15 mouse cellular contexts compared by ENCODE assay signal in the genomic region with DNA sequence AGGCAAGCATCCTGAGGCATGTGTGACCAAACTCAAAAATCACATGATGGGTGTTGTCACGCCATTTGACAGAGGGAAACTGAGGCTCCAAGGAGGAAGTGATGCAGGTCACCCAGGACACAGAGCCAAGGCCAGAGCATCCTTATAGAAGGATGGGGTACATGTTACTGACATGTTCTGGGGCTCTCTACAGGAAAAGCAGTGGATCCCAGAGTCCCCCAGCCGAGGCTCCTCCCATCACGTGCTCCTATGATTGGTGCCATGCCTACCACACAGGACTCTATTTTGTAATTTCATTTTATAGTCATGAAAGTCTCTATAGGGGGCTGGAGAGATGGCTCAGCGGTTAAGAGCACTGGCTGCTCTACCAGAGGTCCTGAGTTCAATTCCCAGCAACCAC. TPM values are rescaled to one million over a fixed set of nuclear protein-coding genes. Genes with fewer than 3 reads are reported as not detected.
DNase-seq lines count a peak whose midpoint lies in the region; ATAC-seq and TF ChIP-seq lines count a peak whose summit lies in the region.
"Had no signal": no experiment of that assay in that cellular context is flagged by ENCODE, and none has a peak within 500 bp of the region (broad histone marks: within the 10 kb centered on the region; RNA-seq: fewer than 3 reads in every experiment).

No protein-coding gene starts in this region.

- peaks cover 51% of the 10 kb centered on the region for H3K4me1 ChIP-seq in heart, embryonic 12.5 days (replicated peaks)
- peaks cover 44% of the 10 kb centered on the region for H3K4me1 ChIP-seq in lung, embryonic 16.5 days (replicated peaks; ENCODE audit: control insufficient read depth, insufficient read depth, low read length)
- H3K4me1 ChIP-seq in forebrain, embryonic 13.5 days, result peaks cover 38% of the 10 kb centered on the region
- peaks cover 36% of the 10 kb centered on the region for H3K4me1 ChIP-seq in midbrain, embryonic 13.5 days (replicated peaks)
- H3K4me1 ChIP-seq in liver, postnatal 0 days (ENCODE audit: insufficient read depth), result peaks cover 4% of the 10 kb centered on the region; the same call in 1 of the 2 replicates

- no peak overlapping the region for H3K4me2 ChIP-seq in heart, embryonic 12.5 days
- H3K4me2 ChIP-seq in lung, embryonic 16.5 days (ENCODE audit: low read depth, low read length), result no peak overlapping the region
- H3K4me2 ChIP-seq in forebrain, embryonic 13.5 days, result peak overlapping the region; percentile 54
- no peak overlapping the region for H3K4me2 ChIP-seq in midbrain, embryonic 13.5 days (replicated peaks)
- H3K4me2 ChIP-seq in liver, postnatal 0 days (ENCODE audit: low read depth, low read length), result no peak overlapping the region

- H3K36me3 ChIP-seq in heart, embryonic 12.5 days, result peaks cover 48% of the 10 kb centered on the region
- peaks cover 6% of the 10 kb centered on the region for H3K36me3 ChIP-seq in lung, embryonic 16.5 days (ENCODE audit: control insufficient read depth, insufficient read depth, low read length)
- peaks cover 58% of the 10 kb centered on the region for H3K36me3 ChIP-seq in forebrain, embryonic 13.5 days (ENCODE audit: poor library complexity, severe bottlenecking)
- H3K36me3 ChIP-seq in midbrain, embryonic 13.5 days, result peaks cover 57% of the 10 kb centered on the region
- H3K36me3 ChIP-seq in liver, postnatal 0 days (replicated peaks; ENCODE audit: insufficient read depth, low read length), result no peaks in the 10 kb centered on the region

- no peak for DNase-seq in heart, adult 8-10 months (ENCODE audit: low spot score)
- DNase-seq in lung, postnatal 36 days, result no peak
- no peak for DNase-seq in layer of hippocampus, postnatal 10 days (ENCODE audit: low spot score in 2 of 2)
- DNase-seq in liver, postnatal 0 days, result no peak
- DNase-seq: kidney, adult 11 months; right cerebral cortex, postnatal 4 days had no signal

- peak overlapping the region; percentile 84; the same call in 1 of the 2 replicates for H3K27ac ChIP-seq in heart, embryonic 12.5 days (ENCODE audit: poor library complexity, severe bottlenecking)
- H3K27ac ChIP-seq in lung, embryonic 16.5 days (ENCODE audit: low read length), result peak overlapping the region; percentile 63; the same call in 1 of the 2 replicates
- H3K27ac ChIP-seq in forebrain, embryonic 13.5 days, result peak overlapping the region; percentile 97
- peak overlapping the region; percentile 89 for H3K27ac ChIP-seq in midbrain, embryonic 13.5 days
- no peak overlapping the region for H3K27ac ChIP-seq in liver, postnatal 0 days (ENCODE audit: low read depth)
- H3K27ac ChIP-seq: macrophage had no signal

- no peaks in the 10 kb centered on the region for H3K9me3 ChIP-seq in heart, embryonic 12.5 days (replicated peaks)
- H3K9me3 ChIP-seq in lung, embryonic 16.5 days (ENCODE audit: control insufficient read depth, low read length), result no peaks in the 10 kb centered on the region
- no peaks in the 10 kb centered on the region for H3K9me3 ChIP-seq in forebrain, embryonic 13.5 days (replicated peaks)
- H3K9me3 ChIP-seq in midbrain, embryonic 13.5 days, result no peaks in the 10 kb centered on the region
- no peaks in the 10 kb centered on the region for H3K9me3 ChIP-seq in liver, postnatal 0 days (ENCODE audit: low read length)
- H3K9me3 ChIP-seq: neural tube, embryonic 12.5 days had no signal

- TF ChIP-seq CTCF in liver, postnatal 0 days (IDR thresholded peaks at IDR 0.05; ENCODE audit: low read depth), result no peak

- 85% methylated on average over 4 of the region's 4 CpGs for WGBS in heart, embryonic 12.5 days
- 88% methylated on average over 4 of the region's 4 CpGs for WGBS in lung, embryonic 16.5 days
- WGBS in forebrain, embryonic 13.5 days, result 75% methylated on average over 4 of the region's 4 CpGs
- 83% methylated on average over 4 of the region's 4 CpGs for WGBS in midbrain, embryonic 13.5 days
- 85% methylated on average over 4 of the region's 4 CpGs for WGBS in liver, postnatal 0 days (ENCODE audit: insufficient replicate concordance)

- H3K27me3 ChIP-seq in heart, embryonic 12.5 days (replicated peaks), result no peaks in the 10 kb centered on the region
- H3K27me3 ChIP-seq in lung, embryonic 16.5 days (ENCODE audit: control insufficient read depth, insufficient read depth, low read depth, low read length), result no peaks in the 10 kb centered on the region
- H3K27me3 ChIP-seq in forebrain, embryonic 13.5 days, result no peaks in the 10 kb centered on the region
- H3K27me3 ChIP-seq in midbrain, embryonic 13.5 days, result no peaks in the 10 kb centered on the region
- H3K27me3 ChIP-seq in liver, postnatal 0 days (ENCODE audit: insufficient read depth, low read length), result no peaks in the 10 kb centered on the region
- H3K27me3 ChIP-seq: neural tube, embryonic 12.5 days had no signal

- no peak for TF ChIP-seq EP300 in liver, postnatal 0 days (IDR thresholded peaks at IDR 0.05; ENCODE audit: low read depth)

- H3K4me3 ChIP-seq in heart, embryonic 12.5 days, result no peak overlapping the region
- no peak overlapping the region for H3K4me3 ChIP-seq in lung, embryonic 16.5 days (ENCODE audit: low read length)
- no peak overlapping the region for H3K4me3 ChIP-seq in forebrain, embryonic 13.5 days
- H3K4me3 ChIP-seq in midbrain, embryonic 13.5 days (replicated peaks), result no peak overlapping the region
- no peak overlapping the region for H3K4me3 ChIP-seq in liver, postnatal 0 days (ENCODE audit: low read depth, low read length)
- H3K4me3 ChIP-seq: neural tube, embryonic 12.5 days had no signal

- no peak overlapping the region for H3K9ac ChIP-seq in heart, embryonic 12.5 days
- H3K9ac ChIP-seq in lung, embryonic 16.5 days (ENCODE audit: low read length), result no peak overlapping the region
- no peak overlapping the region for H3K9ac ChIP-seq in forebrain, embryonic 13.5 days
- H3K9ac ChIP-seq in midbrain, embryonic 13.5 days (replicated peaks), result no peak overlapping the region
- no peak overlapping the region for H3K9ac ChIP-seq in liver, postnatal 0 days (replicated peaks)

- ATAC-seq in heart, embryonic 12.5 days (ENCODE audit: insufficient number of reproducible peaks, low FRiP score), result no peak
- ATAC-seq in lung, embryonic 16.5 days (ENCODE audit: low read depth), result no peak
- no peak for ATAC-seq in forebrain, embryonic 13.5 days
- ATAC-seq in midbrain, embryonic 13.5 days, result no peak
- no peak for ATAC-seq in liver, postnatal 0 days

RNA-seq across cellular contexts. Expression of a gene that starts 21.3 kb away (rescaled TPM):
- 4.5 and 5.2 TPM in 2 replicates for polyA plus RNA-seq in heart, embryonic 12.5 days (2016; fragmentation: Nextera tagmentation; extraction: Ambion mirVana)
- total RNA-seq in heart, adult 8-10 months (2022), result 10 to 100 TPM in 1 of 4 experiments, 1 to 10 TPM in 3; 8.7 to 11.1 (median 8.9) TPM
- 4.0 and 4.1 TPM in 2 replicates for polyA plus RNA-seq in lung, embryonic 16.5 days (2015; fragmentation: Nextera tagmentation; extraction: Ambion mirVana)
- 4.8 and 5.1 TPM in 2 replicates for polyA plus RNA-seq in forebrain, embryonic 13.5 days (2015; fragmentation: Nextera tagmentation; extraction: Ambion mirVana)
- polyA plus RNA-seq in midbrain, embryonic 13.5 days (2015; fragmentation: Nextera tagmentation; extraction: Ambion mirVana), result 6.2 and 6.4 TPM in 2 replicates
- 10 to 100 TPM; 74.1 to 79.6 TPM for total RNA-seq in layer of hippocampus, postnatal 10 days (2021)
- 0.65 and 1.0 TPM in 2 replicates for polyA plus RNA-seq in liver, postnatal 0 days (2015; fragmentation: Nextera tagmentation; extraction: Ambion mirVana)

RNA-seq across cellular contexts. Expression of a gene that starts 29.1 kb away (rescaled TPM):
- polyA plus RNA-seq in heart, embryonic 12.5 days (2016; fragmentation: Nextera tagmentation; extraction: Ambion mirVana), result not detected in 2 replicates
- not detected for total RNA-seq in heart, adult 8-10 months (2022)
- polyA plus RNA-seq in lung, embryonic 16.5 days (2015; fragmentation: Nextera tagmentation; extraction: Ambion mirVana), result not detected in 2 replicates
- polyA plus RNA-seq in forebrain, embryonic 13.5 days (2015; fragmentation: Nextera tagmentation; extraction: Ambion mirVana), result not detected in 2 replicates
- not detected in 2 replicates for polyA plus RNA-seq in midbrain, embryonic 13.5 days (2015; fragmentation: Nextera tagmentation; extraction: Ambion mirVana)
- not detected for total RNA-seq in layer of hippocampus, postnatal 10 days (2021)
- not detected in 2 replicates for polyA plus RNA-seq in liver, postnatal 0 days (2015; fragmentation: Nextera tagmentation; extraction: Ambion mirVana)
- total RNA-seq: gastrocnemius, adult 8-10 months; left cerebral cortex, postnatal 25 days had no signal
- polyA plus RNA-seq: C2C12; macrophage; neural tube, embryonic 12.5 days had no signal

RNA-seq across cellular contexts. Expression of a gene that starts 50.8 kb away (rescaled TPM):
- 39.1 and 41.0 TPM in 2 replicates for polyA plus RNA-seq in heart, embryonic 12.5 days (2016; fragmentation: Nextera tagmentation; extraction: Ambion mirVana)
- total RNA-seq in heart, adult 8-10 months (2022), result 1 to 10 TPM; 1.1 to 2.2 (median 1.6) TPM
- 38.8 and 40.0 TPM in 2 replicates for polyA plus RNA-seq in lung, embryonic 16.5 days (2015; fragmentation: Nextera tagmentation; extraction: Ambion mirVana)
- polyA plus RNA-seq in forebrain, embryonic 13.5 days (2015; fragmentation: Nextera tagmentation; extraction: Ambion mirVana), result 38.8 TPM in 2 replicates
- polyA plus RNA-seq in midbrain, embryonic 13.5 days (2015; fragmentation: Nextera tagmentation; extraction: Ambion mirVana), result 18.0 and 18.7 TPM in 2 replicates
- 1 to 10 TPM; 5.2 to 8.3 TPM for total RNA-seq in layer of hippocampus, postnatal 10 days (2021)
- polyA plus RNA-seq in liver, postnatal 0 days (2015; fragmentation: Nextera tagmentation; extraction: Ambion mirVana), result 12.4 and 14.0 TPM in 2 replicates
